Mouse (Mus musculus) embryonic facial prominence, embryonic 14.5 days (tissue): ENCODE data around the gene Hba-x. TPM values are rescaled to one million over a fixed set of nuclear protein-coding genes. Genes with fewer than 3 reads are reported as not detected.

ENCODE experiments used
- ATAC-seq: fragments of 200-750 bp; cut with Nextera tagmentation; 2 replicates; pipeline ENCODE4 v1.8.0; 2017; ENCODE audit warnings: low read depth, moderate number of reproducible peaks, moderate TSS enrichment
- DNase-seq: peaks from one replicate; pipeline ENCODE4 v3.0.0-alpha.2; 2015; ENCODE audit warnings: low spot score
- H3K27ac ChIP-seq: fragments of 300-500 bp; sonication (generic); replicated peaks from 2 replicates; pipeline ENCODE4 v1.5.1; 2014; ENCODE audit warnings: low read depth, mild to moderate bottlenecking, low read length, moderate library complexity
- H3K27me3 ChIP-seq: fragments of 300-500 bp; sonication (generic); replicated peaks from 2 replicates; pipeline ENCODE4 v1.6.1; 2014; ENCODE audit warnings: low read length; ENCODE audit not compliant: control insufficient read depth, insufficient read depth
- H3K36me3 ChIP-seq: fragments of 300-500 bp; sonication (generic); 2 replicates; pipeline ENCODE4 v1.6.1; 2014; ENCODE audit warnings: low read length, mixed read lengths; ENCODE audit not compliant: control insufficient read depth, insufficient read depth
- H3K4me1 ChIP-seq: fragments of 300-500 bp; sonication (generic); 2 replicates; pipeline ENCODE4 v1.6.1; 2014; ENCODE audit warnings: antibody characterized with exemption, low read length; ENCODE audit not compliant: control insufficient read depth, insufficient read depth
- H3K4me2 ChIP-seq: fragments of 300-500 bp; sonication (generic); 2 replicates; pipeline ENCODE4 v1.6.1; 2014; ENCODE audit warnings: low read depth, mild to moderate bottlenecking, low read length, moderate library complexity, mixed read lengths
- H3K4me3 ChIP-seq: fragments of 300-500 bp; sonication (generic); 2 replicates; pipeline ENCODE4 v1.5.1; 2014; ENCODE audit warnings: low read depth, mild to moderate bottlenecking, low read length
- H3K9ac ChIP-seq: fragments of 300-500 bp; sonication (generic); 2 replicates; pipeline ENCODE4 v1.6.1; 2014; ENCODE audit warnings: low read depth, mild to moderate bottlenecking, low read length, moderate library complexity, mixed read lengths
- H3K9me3 ChIP-seq: fragments of 300-500 bp; sonication (generic); 2 replicates; pipeline ENCODE4 v1.6.1; 2016; ENCODE audit warnings: low read length; ENCODE audit not compliant: control insufficient read depth
- WGBS: fragments of 180-500 bp; shearing (Covaris S2); extraction: QIAGEN DNeasy Blood & Tissue Kit; methylation state at CpG from one replicate; pipeline ENCODE4 v1.1.7; 2014; 5-methylcytosine and 5-hydroxymethylcytosine counted together
- polyA plus RNA-seq: library from polyadenylated mRNA; unstranded; fragments of >200 nt; fragmentation: Nextera tagmentation; extraction: Ambion mirVana; gene quantifications from 2 replicates; pipeline ENCODE4 v1.2.1, GENCODE M21; 2014

The Hba-x gene
- polyA plus RNA-seq, 1 experiment from 2014 or later = 79.8 TPM

GRCm38 (mm10) chr11:32256146-32256545, 20.1 kb upstream of the Hba-x start:
- Histone ChIP-seq H3K9ac (no peak overlapping the region), H3K4me3 (no peak overlapping the region), H3K4me1 (no peaks in the 10 kb centered on the region), H3K27me3 (no peaks in the 10 kb centered on the region), H3K27ac (no peak overlapping the region), H3K36me3 (peaks cover 45% of the 10 kb centered on the region), H3K4me2 (no peak overlapping the region), H3K9me3 (no peaks in the 10 kb centered on the region)
- DNase-seq (no peak), ATAC-seq (no peak)
- 100% methylated on average over 1 of the region's 1 CpGs for WGBS

- WGBS = 86% methylated on average over 3 of the region's 3 CpGs
- Histone ChIP-seq H3K9ac (no peak overlapping the region), H3K27ac (no peak overlapping the region), H3K4me3 (no peak overlapping the region), H3K4me1 (no peaks in the 10 kb centered on the region), H3K4me2 (no peak overlapping the region), H3K9me3 (no peaks in the 10 kb centered on the region), H3K36me3 (peaks cover 43% of the 10 kb centered on the region), H3K27me3 (no peaks in the 10 kb centered on the region)
- DNase-seq (no peak), ATAC-seq (no peak)
These were observed 19.6 kb upstream of the Hba-x start for GRCm38 (mm10) chr11:32256566-32256965.

GRCm38 (mm10) chr11:32262674-32263415, 13.4 kb upstream of the Hba-x start:
- Histone ChIP-seq H3K4me1 (peaks cover 5% of the 10 kb centered on the region; the same call in 1 of the 2 replicates), H3K9me3 (no peaks in the 10 kb centered on the region), H3K9ac (no peak overlapping the region), H3K36me3 (peaks cover 28% of the 10 kb centered on the region), H3K27ac (no peak overlapping the region), H3K27me3 (no peaks in the 10 kb centered on the region), H3K4me3 (no peak overlapping the region), H3K4me2 (no peak overlapping the region)
- WGBS = 61% methylated on average over 10 of the region's 10 CpGs
- no peak for ATAC-seq
- DNase-seq = peak; percentile 29

GRCm38 (mm10) chr11:32265117-32265738, 11.0 kb upstream of the Hba-x start:
- Histone ChIP-seq H3K4me2 (no peak overlapping the region), H3K9me3 (no peaks in the 10 kb centered on the region), H3K36me3 (peaks cover 18% of the 10 kb centered on the region), H3K27me3 (no peaks in the 10 kb centered on the region), H3K4me3 (no peak overlapping the region), H3K9ac (no peak overlapping the region), H3K4me1 (peaks cover 5% of the 10 kb centered on the region), H3K27ac (no peak overlapping the region)
- DNase-seq (no peak), ATAC-seq (no peak)
- WGBS = 88% methylated on average over 3 of the region's 3 CpGs

- DNase-seq (no peak), ATAC-seq (no peak)
- no peak overlapping the region for H3K9ac ChIP-seq
- 0 out of 2 replicates have a peak, but pooled peaks cover 9% of the 10 kb centered on the region for H3K36me3 ChIP-seq
- H3K27me3 ChIP-seq = no peaks in the 10 kb centered on the region
- WGBS = 92% methylated on average over 6 of the region's 6 CpGs
- H3K27ac ChIP-seq = no peak overlapping the region
- no peaks in the 10 kb centered on the region for H3K9me3 ChIP-seq
- no peak overlapping the region for H3K4me3 ChIP-seq
- H3K4me1 ChIP-seq = peaks cover 5% of the 10 kb centered on the region
- no peak overlapping the region for H3K4me2 ChIP-seq
These were observed 10.0 kb upstream of the Hba-x start for GRCm38 (mm10) chr11:32266194-32266593.

- Histone ChIP-seq H3K9me3 (no peaks in the 10 kb centered on the region), H3K27me3 (no peaks in the 10 kb centered on the region), H3K27ac (peak overlapping the region; percentile 93), H3K9ac (peak overlapping the region; percentile 90), H3K4me2 (peak overlapping the region; percentile 62), H3K36me3 (0 out of 2 replicates have a peak, but pooled peaks cover 5% of the 10 kb centered on the region), H3K4me3 (peak overlapping the region; percentile 79), H3K4me1 (peaks cover 5% of the 10 kb centered on the region)
- 23% methylated on average over 6 of the region's 6 CpGs for WGBS
- DNase-seq = no peak
- ATAC-seq = no peak
These were observed 9.4 kb upstream of the Hba-x start for GRCm38 (mm10) chr11:32266776-32267175.

- ATAC-seq = peak; percentile 100
- H3K9me3 ChIP-seq = no peaks in the 10 kb centered on the region
- peak within 1 kb of the TSS; percentile 93 for H3K27ac ChIP-seq
- H3K27me3 ChIP-seq = no peaks in the 10 kb centered on the region
- peaks cover 5% of the 10 kb centered on the region for H3K4me1 ChIP-seq
- DNase-seq = peak; percentile 97
- under 1% methylated on average over 45 of the region's 54 CpGs for WGBS
- peak within 1 kb of the TSS; percentile 79 for H3K4me3 ChIP-seq
- peak within 1 kb of the TSS; percentile 62 for H3K4me2 ChIP-seq
- H3K36me3 ChIP-seq = no peaks in the 10 kb centered on the region
- H3K9ac ChIP-seq = peak within 1 kb of the TSS; percentile 90
These were observed 8.9 kb upstream of the Hba-x start, which contains the start of gene Nprl3 for GRCm38 (mm10) chr11:32267188-32267884. Gene Nprl3 (minus strand): TSS chr11:32267707.

- H3K9me3 ChIP-seq = no peaks in the 10 kb centered on the region
- no peak for ATAC-seq
- H3K4me2 ChIP-seq = peak overlapping the region; percentile 62
These were observed 8.2 kb upstream of the Hba-x start for GRCm38 (mm10) chr11:32267964-32268363.

More at GRCm38 (mm10) chr11:32267964-32268363, 8.2 kb upstream of the Hba-x start:
- H3K27ac ChIP-seq = peak overlapping the region; percentile 93
- H3K27me3 ChIP-seq = no peaks in the 10 kb centered on the region
- WGBS = 18% methylated on average over 4 of the region's 5 CpGs
- H3K9ac ChIP-seq = peak overlapping the region; percentile 90
- H3K36me3 ChIP-seq = no peaks in the 10 kb centered on the region
- no peak for DNase-seq
- peaks cover 5% of the 10 kb centered on the region for H3K4me1 ChIP-seq
- H3K4me3 ChIP-seq = peak overlapping the region; percentile 79
